Mouse (Mus musculus) limb, embryonic 12.5 days (tissue): ENCODE results near the gene Surf4. TPM values are rescaled to one million over a fixed set of nuclear protein-coding genes. Genes with fewer than 3 reads are reported as not detected.

Source experiments
- ATAC-seq: fragments of 200-750 bp; cut with Nextera tagmentation; 2 replicates; pipeline ENCODE4 v1.8.0; 2017; ENCODE audit warnings: low read depth, moderate TSS enrichment; ENCODE audit not compliant: insufficient number of reproducible peaks, insufficient read depth, low FRiP score, low TSS enrichment
- H3K27ac ChIP-seq: fragments of 300-500 bp; sonication (generic); 2 replicates; pipeline ENCODE4 v1.5.1; 2016; ENCODE audit warnings: mild to moderate bottlenecking, moderate library complexity
- H3K27me3 ChIP-seq: fragments of 300-500 bp; sonication (generic); 2 replicates; pipeline ENCODE4 v1.6.1; 2016; ENCODE audit warnings: mild to moderate bottlenecking, moderate library complexity
- H3K36me3 ChIP-seq: fragments of 300-500 bp; sonication (generic); 2 replicates; pipeline ENCODE4 v1.6.1; 2016; ENCODE audit warnings: mild to moderate bottlenecking, moderate library complexity
- H3K4me1 ChIP-seq: fragments of 300-500 bp; sonication (generic); replicated peaks from 2 replicates; pipeline ENCODE4 v1.6.1; 2016
- H3K4me2 ChIP-seq: fragments of 300-500 bp; sonication (generic); 2 replicates; pipeline ENCODE4 v1.6.1; 2016; ENCODE audit warnings: mild to moderate bottlenecking, moderate library complexity
- H3K4me3 ChIP-seq: fragments of 300-500 bp; sonication (generic); replicated peaks from 2 replicates; pipeline ENCODE4 v1.5.1; 2016; ENCODE audit warnings: mild to moderate bottlenecking
- H3K9ac ChIP-seq: fragments of 300-500 bp; sonication (generic); replicated peaks from 2 replicates; pipeline ENCODE4 v1.6.1; 2016; ENCODE audit warnings: mild to moderate bottlenecking, moderate library complexity
- H3K9me3 ChIP-seq: fragments of 300-500 bp; sonication (generic); 2 replicates; pipeline ENCODE4 v1.6.1; 2016; ENCODE audit warnings: mild to moderate bottlenecking, moderate library complexity
- WGBS: fragments of 180-500 bp; shearing (Covaris S2); methylation state at CpG from one replicate; pipeline ENCODE4 v1.1.7; 2016; 5-methylcytosine and 5-hydroxymethylcytosine counted together
- polyA plus RNA-seq: library from polyadenylated mRNA; unstranded; fragments of >200 nt; fragmentation: Nextera tagmentation; extraction: Ambion mirVana; gene quantifications from 2 replicates; pipeline ENCODE4 v1.2.1, GENCODE M21; 2016

Surf4 gene
- polyA plus RNA-seq = 187 and 188 TPM in 2 replicates

DNA sequence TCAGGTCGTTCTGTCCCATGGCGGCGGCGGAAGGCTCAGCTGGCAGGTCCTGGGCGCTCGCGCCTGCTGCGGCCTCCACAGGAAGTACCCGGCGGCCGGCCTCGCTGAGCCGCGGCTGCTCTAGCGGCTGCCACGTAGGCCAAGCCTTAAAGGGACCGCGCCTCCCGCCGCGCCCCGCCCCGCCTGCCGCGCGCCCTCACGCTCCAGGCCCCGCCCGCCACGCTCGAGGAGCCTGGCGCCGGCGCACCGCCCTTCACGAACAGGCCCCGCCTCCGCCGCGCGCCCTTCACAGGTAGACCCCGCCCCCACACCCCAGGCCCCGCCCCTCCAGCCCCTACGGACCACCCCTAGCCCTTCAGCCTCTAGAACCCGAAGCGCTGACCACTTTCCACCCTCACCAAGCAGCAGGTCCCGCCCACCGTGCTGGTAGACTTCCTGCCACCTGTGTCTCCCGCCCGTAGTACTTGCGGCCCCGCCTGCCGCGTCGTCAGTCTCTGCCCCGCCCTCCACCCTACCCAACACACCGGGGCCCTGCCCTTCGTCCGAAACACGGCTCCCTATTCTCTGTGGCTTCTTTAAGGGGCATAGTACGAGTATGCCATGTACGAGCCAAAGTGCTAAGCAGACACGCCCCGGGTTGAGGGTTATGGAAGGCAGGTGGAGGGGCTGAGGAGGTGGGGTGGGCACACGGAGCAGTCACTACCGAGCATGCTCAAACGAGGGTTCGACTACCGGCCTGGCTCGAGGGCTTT, at the start of gene Surf4, which contains the start of gene Stkld1:
Surf4 (minus strand) TSS at position 625 of the 752 bp plus-strand sequence.
Stkld1 (plus strand) TSS at position 744 of the 752 bp plus-strand sequence.
- Histone ChIP-seq H3K36me3 (peaks cover 34% of the 10 kb centered on the region), H3K9ac (peak within 1 kb of the TSS; percentile 97), H3K4me2 (peak within 1 kb of the TSS; percentile 79), H3K4me3 (peak within 1 kb of the TSS; percentile 98), H3K27ac (peak within 1 kb of the TSS; percentile 93), H3K27me3 (no peaks in the 10 kb centered on the region), H3K9me3 (no peaks in the 10 kb centered on the region), H3K4me1 (peaks cover 21% of the 10 kb centered on the region)
- ATAC-seq = peak; percentile 96
- 1% methylated on average over 58 of the region's 70 CpGs for WGBS

- peaks cover 14% of the 10 kb centered on the region; the same call in 1 of the 2 replicates for H3K27me3 ChIP-seq
- no peak overlapping the region for H3K4me2 ChIP-seq
- no peak overlapping the region for H3K9ac ChIP-seq
- H3K9me3 ChIP-seq = no peaks in the 10 kb centered on the region
- H3K36me3 ChIP-seq = no peaks in the 10 kb centered on the region
- no peak for ATAC-seq
- no peak overlapping the region for H3K27ac ChIP-seq
- no peaks in the 10 kb centered on the region for H3K4me1 ChIP-seq
- WGBS = 81% methylated on average over 1 of the region's 1 CpGs
- no peak overlapping the region for H3K4me3 ChIP-seq
These were observed 46.6 kb upstream of the Surf4 start for GRCm38 (mm10) chr2:26980361-26980760.

DNA sequence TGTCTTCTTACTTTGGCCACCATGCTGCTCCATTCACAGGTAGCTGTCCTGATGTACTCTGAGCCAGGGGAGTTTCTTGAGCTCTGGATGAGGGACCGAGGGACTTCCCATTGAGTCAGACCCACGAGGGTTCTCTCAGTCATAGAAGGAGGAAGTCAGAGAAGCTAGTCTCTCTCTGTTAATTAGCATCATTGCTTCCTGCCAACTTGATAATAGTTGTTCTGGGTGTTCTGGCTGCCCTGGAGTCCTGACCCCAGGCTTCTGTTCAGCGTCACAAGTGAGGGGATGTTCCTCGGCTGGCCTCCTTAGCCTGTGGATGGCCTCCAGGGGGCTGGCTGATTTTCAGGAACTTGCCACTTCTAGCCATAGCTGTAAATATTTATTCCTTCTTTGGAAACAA, 40.2 kb upstream of the Surf4 start:
- no peak overlapping the region for H3K4me2 ChIP-seq
- H3K4me3 ChIP-seq = no peak overlapping the region
- H3K27ac ChIP-seq = no peak overlapping the region
- ATAC-seq = no peak
- 27% methylated on average over 4 of the region's 4 CpGs for WGBS
- H3K36me3 ChIP-seq = no peaks in the 10 kb centered on the region
- no peaks in the 10 kb centered on the region for H3K9me3 ChIP-seq
- H3K27me3 ChIP-seq = 0 out of 2 replicates have a peak, but pooled peaks cover 5% of the 10 kb centered on the region
- H3K9ac ChIP-seq = no peak overlapping the region
- H3K4me1 ChIP-seq = peaks cover 10% of the 10 kb centered on the region

GRCm38 (mm10) chr2:26973116-26973515, 39.4 kb upstream of the Surf4 start, which contains the start of gene Adamts13:
Gene Adamts13, plus strand, starts transcription at chr2:26973416.
- Histone ChIP-seq H3K9ac (no peak within 1 kb of the TSS), H3K36me3 (no peaks in the 10 kb centered on the region), H3K4me2 (peak within 1 kb of the TSS; percentile 11; the same call in 1 of the 2 replicates), H3K9me3 (no peaks in the 10 kb centered on the region), H3K4me3 (no peak within 1 kb of the TSS), H3K27me3 (0 out of 2 replicates have a peak, but pooled peaks cover 5% of the 10 kb centered on the region), H3K27ac (no peak within 1 kb of the TSS), H3K4me1 (peaks cover 10% of the 10 kb centered on the region)
- no peak for ATAC-seq
- 61% methylated on average over 3 of the region's 3 CpGs for WGBS

DNA sequence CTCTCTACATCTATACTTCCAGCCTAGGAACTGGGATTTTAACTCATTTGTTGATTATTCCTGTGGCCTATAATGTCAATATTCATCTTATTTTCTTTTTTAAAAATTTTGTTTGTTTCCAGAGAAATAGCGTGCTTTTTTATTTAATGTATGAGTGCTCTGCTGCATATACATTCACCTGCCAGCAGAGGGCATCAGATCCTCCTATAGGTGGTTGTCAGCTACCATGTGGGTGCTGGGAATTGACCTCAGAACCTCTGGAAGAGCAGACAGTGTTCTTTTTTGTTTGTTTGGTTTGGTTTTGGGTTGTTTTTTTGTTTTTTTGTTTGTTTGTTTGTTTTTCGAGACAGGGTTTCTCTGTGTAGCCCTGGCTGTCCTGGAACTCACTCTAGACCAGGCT, 33.5 kb upstream of the Surf4 start:
- no peak overlapping the region for H3K9ac ChIP-seq
- H3K9me3 ChIP-seq = peaks cover 5% of the 10 kb centered on the region; the same call in 1 of the 2 replicates
- 79% methylated on average over 2 of the region's 2 CpGs for WGBS
- peaks cover 2% of the 10 kb centered on the region; the same call in 1 of the 2 replicates for H3K36me3 ChIP-seq
- H3K4me2 ChIP-seq = no peak overlapping the region
- ATAC-seq = no peak
- H3K27me3 ChIP-seq = 0 out of 2 replicates have a peak, but pooled peaks cover 5% of the 10 kb centered on the region
- H3K27ac ChIP-seq = no peak overlapping the region
- no peak overlapping the region for H3K4me3 ChIP-seq
- peaks cover 16% of the 10 kb centered on the region for H3K4me1 ChIP-seq

DNA sequence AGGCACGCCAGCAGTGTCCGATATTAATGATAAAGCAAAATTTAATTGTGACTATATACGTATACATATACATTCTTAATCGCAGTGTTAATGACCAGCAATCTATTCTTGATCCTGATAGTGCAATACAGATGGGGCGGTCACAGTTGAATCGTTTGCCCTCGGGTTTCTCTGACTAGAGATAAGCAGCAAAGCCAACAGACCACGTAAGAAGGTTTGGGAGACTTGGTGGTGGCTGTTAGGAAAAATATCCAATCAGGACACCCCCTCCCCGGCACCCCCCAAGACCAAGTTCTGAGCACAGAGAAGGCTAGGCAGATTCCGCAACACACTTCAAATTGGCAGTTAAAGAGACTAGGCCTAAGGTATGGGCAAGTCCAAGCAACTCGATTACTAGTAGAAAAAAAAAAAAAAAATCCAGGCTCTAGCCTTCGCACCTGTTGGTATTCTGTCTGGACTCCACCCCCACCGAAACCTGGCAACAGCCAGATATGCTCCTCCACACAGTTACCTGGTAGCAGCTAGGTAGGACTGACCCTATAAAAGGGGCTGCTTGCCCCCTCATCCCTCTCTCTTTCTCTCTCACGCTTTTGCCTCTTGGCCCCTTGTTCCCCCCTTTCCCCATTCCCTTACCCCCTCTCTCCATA, 31.1 kb upstream of the Surf4 start:
- Histone ChIP-seq H3K9me3 (peaks cover 5% of the 10 kb centered on the region; the same call in 1 of the 2 replicates), H3K4me2 (peak overlapping the region; percentile 73), H3K27ac (peak overlapping the region; percentile 98), H3K9ac (peak overlapping the region; percentile 85), H3K4me3 (peak overlapping the region; percentile 70), H3K27me3 (no peaks in the 10 kb centered on the region), H3K4me1 (peaks cover 20% of the 10 kb centered on the region), H3K36me3 (peaks cover 27% of the 10 kb centered on the region)
- peak; percentile 27; the same call in 1 of the 2 replicates for ATAC-seq
- 15% methylated on average over 14 of the region's 14 CpGs for WGBS

GRCm38 (mm10) chr2:26963923-26964723, 30.4 kb upstream of the Surf4 start, which contains the start of gene Rexo4:
Gene Rexo4, minus strand, starts transcription at chr2:26964386.
- Histone ChIP-seq H3K9ac (peak within 1 kb of the TSS; percentile 85), H3K27ac (peak within 1 kb of the TSS; percentile 98), H3K4me2 (peak within 1 kb of the TSS; percentile 73), H3K36me3 (peaks cover 32% of the 10 kb centered on the region), H3K9me3 (peaks cover 5% of the 10 kb centered on the region; the same call in 1 of the 2 replicates), H3K4me3 (peak within 1 kb of the TSS; percentile 70), H3K27me3 (no peaks in the 10 kb centered on the region), H3K4me1 (peaks cover 20% of the 10 kb centered on the region)
- under 1% methylated on average over 50 of the region's 50 CpGs for WGBS
- peak; percentile 93 for ATAC-seq

- Histone ChIP-seq H3K4me2 (no peak overlapping the region), H3K4me1 (peaks cover 20% of the 10 kb centered on the region), H3K9me3 (no peaks in the 10 kb centered on the region), H3K9ac (no peak overlapping the region), H3K4me3 (no peak overlapping the region), H3K36me3 (peaks cover 64% of the 10 kb centered on the region), H3K27me3 (no peaks in the 10 kb centered on the region), H3K27ac (no peak overlapping the region)
- ATAC-seq = no peak
- WGBS = 78% methylated on average over 4 of the region's 4 CpGs
These were observed 27.0 kb upstream of the Surf4 start for GRCm38 (mm10) chr2:26960756-26961155.

DNA sequence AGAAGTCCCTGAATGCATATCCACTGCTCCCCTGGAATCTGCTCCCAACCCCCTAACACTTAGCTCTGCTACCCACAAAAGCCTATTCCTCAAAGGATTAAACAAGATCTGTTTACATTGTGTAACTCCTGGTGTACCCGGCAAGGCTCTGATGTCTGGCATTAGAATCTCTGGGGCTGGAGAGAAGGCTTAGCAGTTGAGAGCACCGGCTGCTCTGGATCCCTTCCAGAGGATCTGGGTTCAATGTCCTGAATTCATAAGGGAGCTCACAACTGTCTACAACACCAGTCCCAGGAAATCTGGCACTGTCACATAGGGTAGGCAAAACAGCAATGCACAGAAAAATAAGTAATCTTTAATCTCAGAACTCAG, 23.7 kb upstream of the Surf4 start:
- Histone ChIP-seq H3K27ac (no peak overlapping the region), H3K4me1 (peaks cover 6% of the 10 kb centered on the region), H3K36me3 (peaks cover 97% of the 10 kb centered on the region), H3K27me3 (no peaks in the 10 kb centered on the region), H3K4me2 (no peak overlapping the region), H3K9me3 (no peaks in the 10 kb centered on the region), H3K9ac (no peak overlapping the region), H3K4me3 (no peak overlapping the region)
- no peak for ATAC-seq
- whole genome bisulfite sequencing = 85% methylated on average over 2 of the region's 2 CpGs

DNA sequence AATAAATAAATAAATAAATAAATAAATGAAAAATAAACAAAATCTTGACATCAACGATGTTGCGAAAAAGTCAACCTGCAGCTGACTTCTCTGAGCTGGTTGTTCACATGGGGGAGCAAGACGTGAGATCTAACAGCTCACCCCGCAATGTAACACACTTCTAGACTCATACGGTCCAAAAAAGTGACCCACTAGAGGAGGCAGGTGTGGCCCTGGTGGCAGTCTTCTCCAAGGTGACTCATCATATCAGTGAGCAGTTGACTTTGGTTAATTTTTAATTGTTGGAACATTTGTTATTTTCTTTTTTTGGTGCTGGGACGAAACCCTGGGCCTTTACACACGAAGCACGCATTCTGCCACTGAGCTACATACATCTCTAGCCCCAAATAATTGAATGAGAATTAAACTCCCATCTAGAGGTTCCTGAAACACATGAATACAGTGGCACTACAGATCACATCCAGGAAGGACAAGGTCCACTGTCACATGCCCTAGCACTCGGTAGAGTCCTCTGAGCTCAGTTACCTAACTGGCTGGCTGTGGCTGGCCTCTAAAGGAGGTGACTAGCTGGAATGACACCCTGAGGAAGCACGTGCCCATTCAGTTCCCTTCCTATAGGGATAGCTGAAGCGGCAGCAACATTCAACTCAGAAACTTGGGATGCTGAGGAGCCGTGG, 23.2 kb upstream of the Surf4 start:
- no peak overlapping the region for H3K4me3 ChIP-seq
- no peak overlapping the region for H3K9ac ChIP-seq
- peaks cover 97% of the 10 kb centered on the region for H3K36me3 ChIP-seq
- no peaks in the 10 kb centered on the region for H3K9me3 ChIP-seq
- no peak overlapping the region for H3K27ac ChIP-seq
- H3K4me2 ChIP-seq = no peak overlapping the region
- 93% methylated on average over 12 of the region's 12 CpGs for WGBS
- ATAC-seq = no peak
- H3K4me1 ChIP-seq = peaks cover 3% of the 10 kb centered on the region; the same call in 1 of the 2 replicates
- H3K27me3 ChIP-seq = no peaks in the 10 kb centered on the region
